Mouse (Mus musculus) megakaryocyte, adult 5-6 weeks (primary cell): ENCODE measurements around the gene Gnptab. TPM values are rescaled to one million over a fixed set of nuclear protein-coding genes. Genes with fewer than 3 reads are reported as not detected.
"Not testable (repeated sequence)": the region's sequence is repeated elsewhere in the genome, so short reads cannot be mapped to it uniquely, and the experiment has no call there.

Experiments
- ATAC-seq: 2 replicates; pipeline ENCODE4 v1.8.0; 2016; ENCODE audit warnings: mild to moderate bottlenecking, inconsistent platforms; ENCODE audit not compliant: poor library complexity, severe bottlenecking
- total RNA-seq, 2 experiments: library from RNA; stranded (forward) in 1 of 2; stranded (reverse) in 1 of 2; fragments of 153-499, 151-499 nt in 1 of 2; fragments of 221-1000, 200-1000 nt in 1 of 2; gene quantifications; 2 replicates each; pipeline versions ENCODE4 v1.2.3 to v1.2.4; 2015 to 2017

The Gnptab gene
- total RNA-seq (2015) = 55.8 and 57.4 TPM in 2 replicates
- 29.4 and 33.3 TPM in 2 replicates for total RNA-seq (2017)

DNA sequence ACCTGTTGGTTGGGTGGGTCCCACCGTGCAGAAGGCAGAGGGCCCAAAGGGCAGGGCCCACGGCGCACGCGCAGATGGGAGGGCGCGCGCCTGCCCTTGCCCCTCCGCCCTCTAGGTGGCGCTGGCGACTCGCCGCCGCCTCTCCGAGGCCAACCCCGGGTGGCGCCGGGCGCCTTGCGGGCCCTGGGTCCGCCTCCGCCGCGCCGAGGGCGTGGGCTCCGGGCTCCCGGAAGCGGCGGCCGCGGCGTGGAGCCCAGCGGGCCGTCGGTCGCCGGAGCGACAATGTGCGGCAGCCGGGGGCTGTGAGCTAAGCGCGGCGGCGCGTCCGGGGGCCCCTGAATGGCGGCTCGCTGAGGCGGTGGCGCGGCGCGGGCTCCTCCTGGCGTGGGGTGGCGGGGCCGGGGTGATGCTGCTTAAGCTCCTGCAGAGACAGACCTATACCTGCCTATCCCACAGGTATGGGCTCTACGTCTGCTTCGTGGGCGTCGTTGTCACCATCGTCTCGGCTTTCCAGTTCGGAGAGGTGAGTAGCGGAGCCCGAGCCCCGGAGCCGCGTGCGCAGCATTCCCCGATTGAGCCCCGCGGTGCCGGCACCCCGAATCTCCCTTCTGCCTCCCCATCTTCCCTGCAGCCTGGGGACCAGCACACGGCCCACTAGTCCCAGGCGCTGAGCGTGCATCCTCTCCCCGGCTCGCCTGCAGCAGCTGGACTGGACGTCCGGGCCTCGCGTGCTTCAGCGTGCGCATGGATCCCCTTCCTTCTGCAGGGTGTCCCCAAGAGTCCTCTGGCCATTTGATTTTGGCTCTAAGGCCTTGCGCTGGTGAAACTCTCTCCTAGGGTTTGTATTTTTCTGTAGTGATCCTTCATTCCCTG is at the start of gene Gnptab, which contains the start of gene Dram1:
Gnptab (plus strand) TSS at position 120 of the 873 bp plus-strand sequence.
Dram1 (minus strand) TSS at position 68 of the 873 bp plus-strand sequence.
- ATAC-seq = peak; percentile 82

DNA sequence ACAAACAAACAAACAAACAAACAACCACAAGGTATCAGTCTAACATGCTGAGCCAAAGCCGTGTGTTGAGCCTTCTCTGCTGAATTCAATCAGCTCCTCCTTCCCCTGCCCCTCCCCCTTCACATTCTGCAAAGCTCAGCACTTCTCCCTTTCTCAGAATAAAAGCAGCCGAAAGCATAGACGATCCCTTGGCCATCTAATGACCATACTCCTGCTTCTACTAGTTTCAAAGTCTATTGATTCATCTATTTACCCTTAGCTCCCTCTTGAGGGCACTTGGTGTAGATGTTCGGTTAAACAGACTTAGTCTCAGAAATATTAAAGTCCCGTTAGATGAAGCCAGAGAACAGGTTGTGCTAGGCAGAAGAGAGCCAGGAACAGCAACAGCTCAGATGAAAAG is 48.2 kb upstream of the Gnptab start:
- 0 out of 2 replicates have a peak, but pooled peaks have one; percentile 14 for ATAC-seq

DNA sequence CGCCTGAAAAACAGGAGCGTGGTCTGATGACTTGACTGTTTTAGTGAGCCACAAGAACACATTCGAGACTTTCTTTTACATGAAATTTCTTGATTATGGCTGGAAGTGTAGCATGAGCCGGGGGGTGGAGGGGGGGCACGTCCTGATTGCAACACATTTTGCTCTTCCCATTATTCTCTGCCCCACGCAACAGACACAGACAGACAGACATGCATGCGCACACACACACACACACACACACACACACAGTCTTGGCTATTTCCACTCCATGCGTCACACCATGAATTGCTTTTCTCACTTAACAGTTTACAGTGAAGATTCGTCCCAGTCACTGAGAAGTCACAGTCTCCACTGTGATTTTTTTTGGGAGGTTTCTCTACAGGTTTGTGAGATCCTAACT is 38.3 kb upstream of the Gnptab start:
- 0 out of 2 replicates have a peak, but pooled peaks have one; percentile 14 for ATAC-seq

- no peak for ATAC-seq
These were observed 37.6 kb upstream of the Gnptab start for GRCm38 (mm10) chr10:88341368-88341767.

DNA sequence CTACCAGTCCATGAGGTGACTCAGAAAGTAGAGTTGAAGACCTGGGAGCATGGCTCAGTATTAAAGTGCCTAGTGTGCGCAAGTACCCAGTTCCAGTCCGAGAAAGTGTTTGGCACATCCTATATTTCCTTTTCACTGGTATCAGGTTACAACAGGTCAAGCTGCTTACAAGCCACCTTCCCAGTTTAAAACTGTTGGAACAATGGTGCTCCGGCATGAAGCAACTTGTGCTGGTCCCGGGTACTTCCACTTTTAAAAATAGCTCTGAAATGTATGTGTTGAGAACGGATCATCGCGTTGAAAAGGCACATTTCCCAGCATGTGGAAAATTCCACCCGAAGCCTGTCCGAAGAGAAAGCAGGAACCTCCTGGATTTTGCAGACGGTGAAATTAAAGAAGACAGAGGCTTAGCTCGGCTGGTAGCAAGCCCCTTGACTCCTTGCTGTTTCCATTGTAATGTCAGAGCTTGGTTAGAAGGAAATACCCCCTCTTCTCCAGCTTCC is 33.0 kb upstream of the Gnptab start:
- ATAC-seq = peak; percentile 59

- ATAC-seq = peak; percentile 8; the same call in 1 of the 2 replicates
These were observed 32.3 kb upstream of the Gnptab start for GRCm38 (mm10) chr10:88346454-88347245.

DNA sequence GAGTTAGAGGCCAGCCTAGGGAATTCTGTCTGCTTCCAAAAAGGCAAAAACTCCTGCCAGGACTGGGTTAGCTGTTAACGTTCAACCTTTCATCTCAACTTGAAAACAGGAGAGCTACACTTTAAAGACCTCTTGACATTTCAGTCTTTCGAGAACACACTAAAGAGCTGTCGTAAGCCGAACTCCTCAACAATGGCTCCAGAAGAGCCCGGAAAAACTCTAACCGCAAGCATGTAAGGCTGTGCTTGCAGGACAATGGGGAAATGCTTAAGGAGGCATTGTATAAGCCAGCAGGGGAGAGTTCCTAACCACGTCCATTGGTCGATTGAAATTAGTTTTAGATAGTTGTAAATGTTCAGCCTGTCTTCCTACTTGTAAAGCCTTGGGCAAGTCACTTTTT is 29.1 kb upstream of the Gnptab start:
- ATAC-seq = peak; percentile 51

- ATAC-seq = no peak
These were observed 28.2 kb upstream of the Gnptab start for GRCm38 (mm10) chr10:88350687-88351086.

DNA sequence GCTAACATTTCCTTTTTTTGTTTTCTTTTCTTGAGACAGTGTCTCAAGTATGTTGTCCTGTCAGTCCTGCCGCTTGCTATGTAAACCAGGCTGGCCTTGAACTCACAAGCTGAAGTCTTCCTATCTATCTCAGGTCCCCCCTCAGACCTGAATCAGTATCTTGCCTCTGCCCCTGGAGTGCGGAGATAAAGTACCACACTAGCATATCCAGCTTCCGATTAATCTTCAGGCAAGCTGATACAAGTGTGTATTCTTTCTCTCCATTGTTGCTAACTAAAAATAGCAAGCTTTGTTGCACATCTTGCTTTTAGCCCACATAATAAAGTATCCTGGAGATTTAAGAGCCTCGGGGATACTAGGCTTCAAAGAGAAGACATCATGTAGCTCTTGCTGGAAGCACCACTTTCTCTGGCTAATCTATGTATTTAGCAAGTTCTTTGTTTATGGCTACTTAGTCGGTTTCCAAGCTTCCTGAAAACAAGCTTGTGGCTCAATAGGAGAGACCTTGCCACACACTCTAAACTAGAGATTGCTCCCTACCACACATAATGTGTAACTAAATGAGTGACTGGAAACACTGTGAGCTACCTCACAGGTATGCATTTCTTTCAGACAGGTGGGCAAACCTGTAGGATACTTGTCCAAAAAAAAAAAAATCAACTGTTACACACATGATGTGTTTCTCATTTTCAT is 27.4 kb upstream of the Gnptab start:
- peak; percentile 55 for ATAC-seq

- peak; percentile 5; the same call in 1 of the 2 replicates for ATAC-seq
These were observed 26.4 kb upstream of the Gnptab start for GRCm38 (mm10) chr10:88352549-88352948.

GRCm38 (mm10) chr10:88354599-88354998 is 24.3 kb upstream of the Gnptab start:
- ATAC-seq = no peak

GRCm38 (mm10) chr10:88356114-88356982 is 22.6 kb upstream of the Gnptab start:
- no peak for ATAC-seq

GRCm38 (mm10) chr10:88356983-88357559 is 21.9 kb upstream of the Gnptab start:
- ATAC-seq = peak; percentile 90

DNA sequence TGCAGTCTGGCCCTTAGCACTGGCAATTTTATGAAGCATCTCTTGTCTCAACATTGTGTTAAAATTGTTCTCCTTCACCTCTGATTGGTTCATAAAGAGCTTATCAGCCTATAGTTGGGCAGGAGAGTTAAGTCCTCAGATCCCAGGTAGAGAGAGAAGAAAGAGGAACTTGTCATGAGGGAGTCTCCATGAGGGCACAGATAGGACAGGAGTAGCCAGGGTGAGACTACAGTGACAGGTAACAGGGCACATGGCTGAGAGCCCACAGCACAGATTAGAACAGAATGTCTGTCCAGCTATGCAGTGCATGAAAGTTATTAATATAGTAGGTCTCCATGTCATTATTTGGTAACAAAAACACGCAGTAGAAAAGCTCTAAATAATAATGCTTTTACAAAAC is 16.7 kb upstream of the Gnptab start:
- ATAC-seq = no peak

DNA sequence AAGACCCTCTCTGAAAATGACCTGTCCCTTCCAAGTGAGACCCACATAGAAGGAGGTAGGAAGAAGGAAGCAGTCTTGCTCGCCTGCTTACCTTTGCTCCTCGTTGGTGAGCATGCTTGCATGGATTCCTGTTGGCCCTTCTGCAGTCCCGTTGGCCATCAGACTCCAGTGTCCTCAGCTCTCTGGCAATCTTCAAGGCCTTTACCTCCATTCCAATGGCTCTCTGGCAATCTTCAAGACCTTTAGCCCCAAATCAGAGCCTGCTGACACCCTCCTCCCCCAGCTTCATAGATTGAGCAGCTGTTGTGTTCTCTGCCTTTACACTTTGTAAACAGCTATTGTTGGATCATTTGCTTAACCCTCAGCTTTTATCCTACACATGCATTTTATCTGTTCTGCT is 14.7 kb upstream of the Gnptab start:
- ATAC-seq = no peak

DNA sequence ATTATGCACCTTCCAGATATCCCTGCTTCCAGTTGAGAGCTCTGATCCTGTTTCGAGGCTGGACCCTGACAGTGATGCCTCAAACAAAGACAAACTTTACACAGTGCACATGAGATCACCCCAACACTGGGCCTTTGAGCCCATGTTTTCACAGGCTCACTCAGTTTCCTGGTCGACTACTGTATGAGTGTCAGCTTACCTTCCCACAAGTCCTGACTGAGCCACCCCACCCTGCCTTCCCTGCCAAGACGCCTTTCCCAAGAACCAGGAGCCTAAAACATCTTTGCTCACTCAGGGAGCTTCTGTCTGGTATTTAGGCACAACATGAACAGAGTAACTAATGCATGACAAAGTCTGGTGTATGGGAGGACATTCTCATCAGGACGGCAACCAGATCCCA is 9.7 kb upstream of the Gnptab start:
- no peak for ATAC-seq

DNA sequence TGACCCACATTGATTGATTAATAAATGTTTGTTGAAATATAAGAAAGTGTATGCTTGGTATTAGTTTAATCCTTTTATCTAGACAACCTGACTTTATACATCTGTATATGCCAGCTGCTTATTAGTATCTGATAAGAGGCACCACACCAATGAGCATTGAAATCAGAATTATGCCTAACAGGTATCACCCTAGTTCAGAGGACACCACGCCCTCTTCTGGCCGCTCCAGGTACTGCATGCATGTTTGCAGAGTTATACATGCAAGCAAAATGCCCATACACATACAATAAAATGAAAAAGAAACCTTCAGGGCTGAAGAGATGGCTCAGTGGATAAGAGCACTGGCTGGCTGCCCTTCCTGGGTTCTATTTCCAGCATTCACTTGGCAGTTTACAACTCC is 7.1 kb upstream of the Gnptab start:
- peak; percentile 51 for ATAC-seq

DNA sequence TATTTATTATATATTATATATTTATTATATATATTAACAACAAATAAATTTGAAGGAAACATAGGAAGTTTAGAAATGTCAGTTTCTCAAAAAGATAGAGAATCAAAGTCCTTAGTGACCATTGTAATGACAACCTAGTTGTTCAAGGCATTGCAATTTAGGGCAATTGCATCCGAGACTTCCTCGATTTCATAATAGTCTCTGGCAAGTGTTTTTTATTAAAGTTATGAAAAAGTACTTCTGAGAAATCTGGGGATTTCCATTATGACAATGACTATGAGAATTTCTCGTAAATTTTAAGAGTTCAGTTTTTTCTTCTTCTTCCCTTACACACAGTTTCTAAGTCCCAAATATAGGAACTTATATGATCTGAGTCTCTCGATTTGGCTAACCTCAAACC is 6.5 kb upstream of the Gnptab start:
- peak; percentile 42; the same call in 1 of the 2 replicates for ATAC-seq

DNA sequence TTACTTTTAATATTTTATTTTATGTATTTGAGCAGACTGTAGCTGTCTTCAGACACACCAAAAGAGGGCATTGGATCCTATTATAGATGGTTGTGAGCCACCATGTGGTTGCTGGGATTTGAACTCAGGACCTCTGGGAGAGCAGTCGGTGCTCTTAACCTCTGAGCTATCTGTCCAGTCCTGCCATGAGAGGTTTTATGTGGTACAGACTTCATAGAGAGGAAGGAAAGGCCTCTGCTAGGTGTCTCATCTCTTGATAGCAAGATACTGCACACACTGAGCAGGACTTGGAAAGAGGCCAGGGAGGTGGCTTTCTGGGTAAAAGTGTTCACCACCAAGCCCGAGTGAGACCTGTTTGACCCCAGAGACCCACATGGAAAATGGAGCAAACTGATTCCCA is 6.0 kb upstream of the Gnptab start:
- not testable (repeated sequence) for ATAC-seq
